Mouse (Mus musculus): ENCODE data around the gene Zfp74. TPM values are rescaled to one million over a fixed set of nuclear protein-coding genes. Genes with fewer than 3 reads are reported as not detected.

The Zfp74 gene
- polyA plus RNA-seq, 1 experiment from 2014 or later = 14.2 TPM

DNA sequence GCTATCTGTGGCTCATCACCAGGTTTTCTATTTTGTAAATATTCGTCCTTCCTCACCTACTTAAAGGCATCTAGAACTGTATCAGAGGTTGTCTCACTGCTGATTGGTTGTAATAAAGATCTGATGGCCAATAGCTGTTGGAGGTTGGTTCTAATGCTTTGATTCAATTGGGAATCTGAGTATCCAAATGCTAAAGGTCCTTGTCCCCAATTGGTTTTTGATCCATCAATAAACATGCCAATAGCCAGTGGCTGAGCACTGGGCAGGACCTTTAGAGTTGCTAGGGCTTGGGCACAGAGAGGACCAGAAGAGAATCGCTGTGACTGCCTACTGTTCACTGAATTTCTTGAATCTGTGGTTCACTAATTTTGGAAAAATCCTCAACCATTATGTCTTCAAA is 10.2 kb downstream of the Zfp74 start:
- Histone ChIP-seq H3K27me3 (no peaks in the 10 kb centered on the region), H3K4me2 (no peak overlapping the region), H3K9me3 (no peaks in the 10 kb centered on the region), H3K36me3 (peaks cover 13% of the 10 kb centered on the region), H3K27ac (no peak overlapping the region), H3K4me3 (no peak overlapping the region), H3K9ac (no peak overlapping the region), H3K4me1 (no peaks in the 10 kb centered on the region)
- ATAC-seq (ENCODE audit: borderline replicate concordance, extremely low read depth, low FRiP score, low TSS enrichment) = no peak
- WGBS = 65% methylated on average over 2 of the region's 2 CpGs

- no peak overlapping the region for H3K4me2 ChIP-seq
- H3K4me1 ChIP-seq = no peaks in the 10 kb centered on the region
- no peak overlapping the region for H3K27ac ChIP-seq
- H3K9ac ChIP-seq = no peak overlapping the region
- no peaks in the 10 kb centered on the region for H3K27me3 ChIP-seq
- H3K4me3 ChIP-seq = no peak overlapping the region
- WGBS = 42% methylated on average over 2 of the region's 2 CpGs
- H3K9me3 ChIP-seq = no peaks in the 10 kb centered on the region
- peaks cover 8% of the 10 kb centered on the region; the same call in 1 of the 2 replicates for H3K36me3 ChIP-seq
- no peak for ATAC-seq (ENCODE audit: borderline replicate concordance, extremely low read depth, low FRiP score, low TSS enrichment)
Observed at GRCm38 (mm10) chr7:29942740-29943139, 11.1 kb downstream of the Zfp74 start.

GRCm38 (mm10) chr7:29941027-29941426 is 12.9 kb downstream of the Zfp74 start:
- WGBS = 68% methylated on average over 11 of the region's 11 CpGs
- Histone ChIP-seq H3K9me3 (no peaks in the 10 kb centered on the region), H3K36me3 (peaks cover 16% of the 10 kb centered on the region), H3K4me3 (no peak overlapping the region), H3K27ac (no peak overlapping the region), H3K4me2 (no peak overlapping the region), H3K9ac (no peak overlapping the region), H3K4me1 (no peaks in the 10 kb centered on the region), H3K27me3 (no peaks in the 10 kb centered on the region)
- no peak for ATAC-seq (ENCODE audit: borderline replicate concordance, extremely low read depth, low FRiP score, low TSS enrichment)

GRCm38 (mm10) chr7:29938856-29939255 is 15.0 kb downstream of the Zfp74 start:
- Histone ChIP-seq H3K4me2 (no peak overlapping the region), H3K27me3 (no peaks in the 10 kb centered on the region), H3K4me1 (no peaks in the 10 kb centered on the region), H3K9ac (no peak overlapping the region), H3K4me3 (no peak overlapping the region), H3K27ac (no peak overlapping the region), H3K9me3 (no peaks in the 10 kb centered on the region), H3K36me3 (peaks cover 36% of the 10 kb centered on the region)
- ATAC-seq (ENCODE audit: borderline replicate concordance, extremely low read depth, low FRiP score, low TSS enrichment) = no peak
- whole genome bisulfite sequencing = 83% methylated on average over 6 of the region's 6 CpGs

DNA sequence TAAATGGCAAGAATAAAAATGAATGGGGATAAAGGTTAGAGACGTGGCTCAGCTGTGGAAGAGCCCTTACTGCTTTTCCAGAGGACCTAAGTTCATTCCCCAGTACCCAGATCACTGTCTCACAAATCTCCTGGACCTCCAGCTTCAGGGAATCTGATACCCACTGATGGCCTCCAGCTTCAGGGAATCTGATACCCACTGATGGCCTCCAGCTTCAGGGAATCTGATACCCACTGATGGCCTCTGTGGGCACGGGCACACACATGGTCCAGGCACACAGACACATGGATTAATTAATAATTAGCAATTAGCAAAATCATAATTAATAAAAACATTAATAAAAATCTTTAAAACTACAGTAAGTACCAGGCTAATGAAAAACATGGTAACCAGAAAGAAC is 31.1 kb downstream of the Zfp74 start:
- ATAC-seq (ENCODE audit: borderline replicate concordance, extremely low read depth, low FRiP score, low TSS enrichment) = no peak
- no peaks in the 10 kb centered on the region for H3K9me3 ChIP-seq
- H3K36me3 ChIP-seq = no peaks in the 10 kb centered on the region
- H3K4me1 ChIP-seq = no peaks in the 10 kb centered on the region
- 45% methylated on average over 2 of the region's 2 CpGs for WGBS
- no peaks in the 10 kb centered on the region for H3K27me3 ChIP-seq
- no peak overlapping the region for H3K4me2 ChIP-seq
- H3K9ac ChIP-seq = no peak overlapping the region
- no peak overlapping the region for H3K4me3 ChIP-seq
- H3K27ac ChIP-seq = no peak overlapping the region

- H3K4me2 ChIP-seq = no peak overlapping the region
- H3K9ac ChIP-seq = no peak overlapping the region
- 69% methylated on average over 6 of the region's 6 CpGs for WGBS
- 0 out of 2 replicates have a peak, but pooled peaks cover 7% of the 10 kb centered on the region for H3K36me3 ChIP-seq
- ATAC-seq (ENCODE audit: borderline replicate concordance, extremely low read depth, low FRiP score, low TSS enrichment) = no peak
- H3K4me3 ChIP-seq = no peak overlapping the region
- H3K27me3 ChIP-seq = no peaks in the 10 kb centered on the region
- no peak overlapping the region for H3K27ac ChIP-seq
- H3K4me1 ChIP-seq = no peaks in the 10 kb centered on the region
- H3K9me3 ChIP-seq = no peaks in the 10 kb centered on the region
Observed at GRCm38 (mm10) chr7:29921439-29922093, 32.3 kb downstream of the Zfp74 start.

DNA sequence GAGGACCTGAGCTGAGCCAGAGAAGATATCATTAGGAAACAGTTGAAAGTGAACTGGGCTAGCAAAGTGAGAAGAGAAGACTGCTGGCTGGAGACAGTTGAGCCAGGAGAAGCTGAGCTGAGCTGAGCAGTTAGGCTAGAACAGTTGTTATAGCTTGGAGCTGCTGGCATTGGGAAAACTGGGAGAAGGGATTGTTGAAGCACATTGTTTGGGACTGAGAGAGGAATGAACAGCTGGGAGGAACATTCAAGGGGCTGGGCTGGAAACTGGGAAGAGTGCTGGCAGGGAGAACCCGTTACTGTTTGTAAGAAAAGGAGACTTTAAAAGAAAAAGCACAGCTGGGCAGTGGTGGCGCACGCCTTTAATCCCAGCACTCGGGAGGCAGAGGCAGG is 35.8 kb downstream of the Zfp74 start:
- H3K4me2 ChIP-seq = no peak overlapping the region
- H3K4me3 ChIP-seq = no peak overlapping the region
- peak; percentile 55; the same call in 1 of the 2 replicates for ATAC-seq (ENCODE audit: borderline replicate concordance, extremely low read depth, low FRiP score, low TSS enrichment)
- peaks cover 38% of the 10 kb centered on the region for H3K36me3 ChIP-seq
- no peaks in the 10 kb centered on the region for H3K4me1 ChIP-seq
- WGBS = 74% methylated on average over 4 of the region's 4 CpGs
- no peak overlapping the region for H3K9ac ChIP-seq
- no peaks in the 10 kb centered on the region for H3K27me3 ChIP-seq
- H3K9me3 ChIP-seq = no peaks in the 10 kb centered on the region
- H3K27ac ChIP-seq = peak overlapping the region; percentile 41; the same call in 1 of the 2 replicates

- no peak overlapping the region for H3K4me2 ChIP-seq
- no peaks in the 10 kb centered on the region for H3K4me1 ChIP-seq
- WGBS = 48% methylated on average over 6 of the region's 6 CpGs
- H3K27me3 ChIP-seq = no peaks in the 10 kb centered on the region
- ATAC-seq (ENCODE audit: borderline replicate concordance, extremely low read depth, low FRiP score, low TSS enrichment) = peak; percentile 46; the same call in 1 of the 2 replicates
- peak overlapping the region; percentile 41; the same call in 1 of the 2 replicates for H3K27ac ChIP-seq
- no peaks in the 10 kb centered on the region for H3K9me3 ChIP-seq
- no peak overlapping the region for H3K9ac ChIP-seq
- H3K4me3 ChIP-seq = no peak overlapping the region
- H3K36me3 ChIP-seq = peaks cover 41% of the 10 kb centered on the region
Observed at GRCm38 (mm10) chr7:29917371-29918061, 36.4 kb downstream of the Zfp74 start.

DNA sequence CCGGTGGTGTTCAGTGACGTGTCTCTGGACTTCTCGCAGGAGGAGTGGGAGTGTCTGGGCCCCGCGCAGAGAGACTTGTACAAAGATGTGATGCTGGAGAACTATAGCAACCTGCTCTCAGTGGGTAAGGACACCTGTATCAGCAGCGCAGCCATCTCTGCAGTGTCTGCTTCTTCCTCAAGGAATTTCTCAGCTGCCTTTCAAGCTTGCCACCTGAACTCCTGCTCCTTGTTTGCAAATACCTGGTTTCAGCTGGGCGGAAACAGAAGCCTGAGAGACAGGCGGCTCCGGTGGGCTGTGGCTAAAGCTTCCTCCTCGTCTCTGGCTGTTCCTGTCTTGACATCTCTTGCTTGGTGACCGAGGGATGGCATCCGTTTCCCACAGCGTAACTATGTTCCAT is 41.7 kb downstream of the Zfp74 start:
- H3K9ac ChIP-seq = no peak overlapping the region
- ATAC-seq (ENCODE audit: borderline replicate concordance, extremely low read depth, low FRiP score, low TSS enrichment) = no peak
- no peak overlapping the region for H3K27ac ChIP-seq
- H3K27me3 ChIP-seq = no peaks in the 10 kb centered on the region
- peaks cover 16% of the 10 kb centered on the region for H3K4me1 ChIP-seq
- H3K36me3 ChIP-seq = peaks cover 57% of the 10 kb centered on the region
- no peaks in the 10 kb centered on the region for H3K9me3 ChIP-seq
- no peak overlapping the region for H3K4me3 ChIP-seq
- WGBS = 87% methylated on average over 13 of the region's 13 CpGs
- no peak overlapping the region for H3K4me2 ChIP-seq

DNA sequence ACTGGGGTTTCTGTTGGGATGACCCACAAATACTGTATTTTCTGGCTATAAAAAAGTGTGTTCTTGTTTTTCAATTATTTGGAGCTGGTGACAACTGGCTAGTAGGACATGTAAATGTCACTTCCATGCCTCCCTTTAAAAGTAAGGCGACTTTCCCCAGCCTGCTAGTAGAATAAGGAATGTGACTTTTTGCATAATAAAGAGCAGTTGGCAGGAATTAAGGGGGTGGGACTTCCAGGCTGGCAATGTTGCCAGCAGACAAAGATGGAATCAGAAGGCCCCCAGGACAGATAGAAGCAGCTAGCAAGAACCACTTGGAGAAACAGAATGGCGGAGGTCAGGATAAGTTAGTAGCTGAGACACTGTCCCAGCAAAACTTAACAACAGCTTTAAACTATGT is 43.6 kb downstream of the Zfp74 start:
- 75% methylated on average over 2 of the region's 2 CpGs for WGBS
- Histone ChIP-seq H3K27me3 (no peaks in the 10 kb centered on the region), H3K4me3 (no peak overlapping the region), H3K36me3 (peaks cover 43% of the 10 kb centered on the region), H3K4me1 (peaks cover 22% of the 10 kb centered on the region), H3K9me3 (no peaks in the 10 kb centered on the region), H3K27ac (no peak overlapping the region), H3K4me2 (0 out of 2 replicates have a peak overlapping the region, but pooled peaks have one; percentile 60), H3K9ac (no peak overlapping the region)
- ATAC-seq (ENCODE audit: borderline replicate concordance, extremely low read depth, low FRiP score, low TSS enrichment) = no peak

GRCm38 (mm10) chr7:29908130-29908950 is 45.5 kb downstream of the Zfp74 start, which contains the start of gene Zfp383:
Gene Zfp383, plus strand, starts transcription at chr7:29908223.
- WGBS = under 1% methylated on average over 33 of the region's 33 CpGs
- peak within 1 kb of the TSS; percentile 73 for H3K4me2 ChIP-seq
- peaks cover 29% of the 10 kb centered on the region for H3K36me3 ChIP-seq
- H3K27ac ChIP-seq = peak within 1 kb of the TSS; percentile 96
- H3K9me3 ChIP-seq = no peaks in the 10 kb centered on the region
- peak within 1 kb of the TSS; percentile 71 for H3K9ac ChIP-seq
- H3K4me1 ChIP-seq = peaks cover 22% of the 10 kb centered on the region
- peak; percentile 79 for ATAC-seq (ENCODE audit: borderline replicate concordance, extremely low read depth, low FRiP score, low TSS enrichment)
- H3K27me3 ChIP-seq = no peaks in the 10 kb centered on the region
- peak within 1 kb of the TSS; percentile 70 for H3K4me3 ChIP-seq

All from lung, embryonic 15.5 days (tissue).